Mouse (Mus musculus) kidney, embryonic 14.5 days (tissue): ENCODE data around the gene Akap6. TPM values are rescaled to one million over a fixed set of nuclear protein-coding genes. Genes with fewer than 3 reads are reported as not detected.

Experiments used
- ATAC-seq: fragments of 200-750 bp; cut with Nextera tagmentation; 2 replicates; pipeline ENCODE4 v1.8.0; 2017; ENCODE audit warnings: moderate number of reproducible peaks, mild to moderate bottlenecking, moderate TSS enrichment, moderate library complexity; ENCODE audit not compliant: low FRiP score, low TSS enrichment
- H3K27ac ChIP-seq: fragments of 300-500 bp; sonication (generic); 2 replicates; pipeline ENCODE4 v1.5.1; 2014; ENCODE audit warnings: low read depth, mild to moderate bottlenecking, low read length, moderate library complexity, mixed read lengths
- H3K27me3 ChIP-seq: fragments of 300-500 bp; sonication (generic); 2 replicates; pipeline ENCODE4 v1.6.1; 2014; ENCODE audit warnings: mild to moderate bottlenecking, low read length; ENCODE audit not compliant: control insufficient read depth, insufficient read depth
- H3K36me3 ChIP-seq: fragments of 300-500 bp; sonication (generic); 2 replicates; pipeline ENCODE4 v1.6.1; 2014; ENCODE audit warnings: low read length, mixed read lengths; ENCODE audit not compliant: control insufficient read depth, insufficient read depth
- H3K4me1 ChIP-seq: fragments of 300-500 bp; sonication (generic); 2 replicates; pipeline ENCODE4 v1.6.1; 2014; ENCODE audit warnings: low read length, mixed read lengths; ENCODE audit not compliant: control insufficient read depth, insufficient read depth
- H3K4me2 ChIP-seq: fragments of 300-500 bp; sonication (generic); replicated peaks from 2 replicates; pipeline ENCODE4 v1.6.1; 2014; ENCODE audit warnings: low read depth, mild to moderate bottlenecking, low read length
- H3K4me3 ChIP-seq: fragments of 300-500 bp; sonication (generic); 2 replicates; pipeline ENCODE4 v1.5.1; 2014; ENCODE audit warnings: mild to moderate bottlenecking, low read length
- H3K9ac ChIP-seq: fragments of 300-500 bp; sonication (generic); 2 replicates; pipeline ENCODE4 v1.6.1; 2014; ENCODE audit warnings: low read depth, mild to moderate bottlenecking, low read length, moderate library complexity
- H3K9me3 ChIP-seq: fragments of 300-500 bp; sonication (generic); 2 replicates; pipeline ENCODE4 v1.6.1; 2016; ENCODE audit warnings: low read length; ENCODE audit not compliant: control insufficient read depth
- WGBS: fragments of 180-500 bp; shearing (Covaris S2); extraction: QIAGEN DNeasy Blood & Tissue Kit; methylation state at CpG from one replicate; pipeline ENCODE4 v1.1.7; 2014; 5-methylcytosine and 5-hydroxymethylcytosine counted together
- polyA plus RNA-seq: library from polyadenylated mRNA; unstranded; fragments of >200 nt; fragmentation: Nextera tagmentation; extraction: Ambion mirVana; gene quantifications from 2 replicates; pipeline ENCODE4 v1.2.1, GENCODE M21; 2014

The Akap6 gene
- polyA plus RNA-seq, 1 experiment from 2014 or later = 0.18 TPM

DNA sequence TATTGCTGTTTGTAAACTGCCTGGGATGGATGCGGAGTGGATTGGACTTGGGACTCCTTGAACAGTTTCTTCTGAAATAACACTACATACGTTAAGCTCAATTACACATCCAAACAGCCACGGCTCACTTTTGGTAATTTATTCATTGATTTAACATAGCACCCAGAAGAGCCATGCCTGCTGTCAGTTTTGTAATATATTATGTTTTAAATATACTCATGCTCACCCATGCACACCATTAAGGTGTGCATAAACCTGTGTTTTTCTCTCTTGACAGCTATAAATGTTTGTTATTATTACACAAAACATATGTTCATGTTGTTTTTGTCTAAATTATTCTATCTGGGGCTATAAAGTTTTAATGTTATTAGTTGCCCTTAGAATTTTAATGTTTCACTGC lies 258.4 kb downstream of the Akap6 start:
- Histone ChIP-seq H3K9me3 (no peaks in the 10 kb centered on the region), H3K27ac (no peak overlapping the region), H3K9ac (no peak overlapping the region), H3K4me1 (no peaks in the 10 kb centered on the region), H3K4me2 (no peak overlapping the region), H3K36me3 (no peaks in the 10 kb centered on the region), H3K4me3 (no peak overlapping the region), H3K27me3 (no peaks in the 10 kb centered on the region)
- no peak for ATAC-seq
- WGBS = 35% methylated on average over 3 of the region's 3 CpGs

DNA sequence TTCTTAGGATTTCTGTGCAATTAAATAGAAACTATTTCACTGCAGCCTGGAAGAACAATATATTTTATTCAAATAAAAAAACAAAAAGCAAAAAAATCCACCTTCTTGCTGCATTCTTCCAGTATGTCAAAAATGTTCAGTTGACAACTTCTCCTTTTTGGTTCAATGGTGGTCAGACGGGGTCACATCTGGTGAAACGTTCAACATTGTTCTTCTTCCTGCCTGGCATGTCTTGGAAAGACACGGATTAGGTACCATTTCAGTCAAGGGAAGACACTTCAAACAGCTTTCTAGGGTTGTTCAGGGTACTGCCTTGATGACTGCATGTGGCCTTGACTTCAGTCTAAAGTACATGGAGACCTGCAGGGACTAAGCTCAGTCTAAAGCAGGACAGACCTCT lies 258.8 kb downstream of the Akap6 start:
- Histone ChIP-seq H3K4me1 (no peaks in the 10 kb centered on the region), H3K36me3 (no peaks in the 10 kb centered on the region), H3K27ac (no peak overlapping the region), H3K4me2 (no peak overlapping the region), H3K27me3 (no peaks in the 10 kb centered on the region), H3K9me3 (no peaks in the 10 kb centered on the region), H3K4me3 (no peak overlapping the region), H3K9ac (no peak overlapping the region)
- ATAC-seq = no peak
- WGBS = 30% methylated on average over 3 of the region's 3 CpGs

DNA sequence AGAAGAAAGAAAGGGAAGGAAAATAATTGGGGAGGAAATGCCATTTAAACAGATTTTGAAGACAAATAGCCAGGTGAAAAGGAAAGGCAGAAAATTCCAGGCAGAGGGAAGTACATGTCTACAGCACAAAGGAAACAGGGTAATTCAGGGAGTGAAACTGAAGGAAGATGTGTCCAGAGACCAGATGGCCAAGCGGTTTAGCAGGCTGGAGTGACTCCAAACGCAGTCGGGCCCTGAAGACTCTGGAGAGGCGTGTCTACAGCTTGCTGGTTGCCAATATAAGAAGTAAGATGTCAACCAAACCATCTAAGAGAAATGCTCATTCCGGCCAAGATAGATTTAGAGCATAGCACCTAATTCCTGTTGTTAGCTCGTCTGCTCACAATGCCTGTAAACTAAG lies 292.6 kb downstream of the Akap6 start:
- no peak overlapping the region for H3K4me2 ChIP-seq
- no peaks in the 10 kb centered on the region for H3K27me3 ChIP-seq
- no peaks in the 10 kb centered on the region for H3K4me1 ChIP-seq
- 69% methylated on average over 6 of the region's 6 CpGs for WGBS
- H3K9ac ChIP-seq = no peak overlapping the region
- no peaks in the 10 kb centered on the region for H3K36me3 ChIP-seq
- H3K27ac ChIP-seq = no peak overlapping the region
- no peak overlapping the region for H3K4me3 ChIP-seq
- no peaks in the 10 kb centered on the region for H3K9me3 ChIP-seq
- ATAC-seq = no peak

DNA sequence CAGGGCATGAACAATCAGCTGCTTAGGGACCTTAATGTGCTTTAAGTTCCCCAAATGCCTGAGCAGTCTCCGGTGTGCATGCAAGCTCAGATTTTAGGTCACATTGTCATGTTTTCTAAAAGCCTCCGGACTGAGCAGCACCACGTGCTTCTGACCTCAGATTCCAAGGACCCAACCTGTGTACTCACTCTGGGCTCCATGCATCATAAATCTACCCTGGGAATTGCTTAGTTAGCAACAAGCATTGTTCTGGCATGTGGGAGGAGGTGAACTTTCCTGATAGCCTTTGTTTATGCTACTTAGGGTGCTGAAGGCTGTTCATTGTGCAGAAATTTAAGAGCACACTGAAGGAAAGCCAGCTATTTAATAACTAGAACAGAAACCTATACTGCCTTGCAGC lies 313.2 kb downstream of the Akap6 start:
- no peak overlapping the region for H3K4me3 ChIP-seq
- 2% methylated on average over 3 of the region's 3 CpGs for WGBS

DNA sequence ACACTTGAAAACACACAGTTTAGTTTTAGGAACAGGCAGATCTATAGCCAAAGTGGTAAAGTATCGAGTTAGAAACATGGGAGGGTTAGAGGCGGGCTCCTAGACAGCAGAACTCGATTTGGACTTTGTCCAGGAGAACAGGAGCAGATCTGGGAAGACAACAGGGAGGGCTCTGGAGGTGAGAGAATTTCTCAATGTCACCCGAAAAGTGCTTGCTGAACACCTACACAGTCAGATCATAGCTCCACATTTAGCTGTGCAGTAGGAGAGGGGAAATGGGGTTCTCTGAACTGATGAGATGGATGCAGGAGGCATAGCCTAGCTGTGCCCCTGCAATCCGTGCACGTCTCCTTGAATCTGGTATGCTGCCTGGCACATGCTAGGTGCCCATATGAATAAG lies 315.4 kb downstream of the Akap6 start:
- H3K27me3 ChIP-seq = no peaks in the 10 kb centered on the region
- H3K4me1 ChIP-seq = peaks cover 7% of the 10 kb centered on the region; the same call in 1 of the 2 replicates

More for the DNA sequence above, 313.2 kb downstream of the Akap6 start:
- no peak overlapping the region for H3K4me2 ChIP-seq
- peak; percentile 85 for ATAC-seq
- no peaks in the 10 kb centered on the region for H3K27me3 ChIP-seq
- no peak overlapping the region for H3K9ac ChIP-seq
- no peak overlapping the region for H3K27ac ChIP-seq
- no peaks in the 10 kb centered on the region for H3K36me3 ChIP-seq
- peaks cover 7% of the 10 kb centered on the region; the same call in 1 of the 2 replicates for H3K4me1 ChIP-seq
- H3K9me3 ChIP-seq = no peaks in the 10 kb centered on the region

DNA sequence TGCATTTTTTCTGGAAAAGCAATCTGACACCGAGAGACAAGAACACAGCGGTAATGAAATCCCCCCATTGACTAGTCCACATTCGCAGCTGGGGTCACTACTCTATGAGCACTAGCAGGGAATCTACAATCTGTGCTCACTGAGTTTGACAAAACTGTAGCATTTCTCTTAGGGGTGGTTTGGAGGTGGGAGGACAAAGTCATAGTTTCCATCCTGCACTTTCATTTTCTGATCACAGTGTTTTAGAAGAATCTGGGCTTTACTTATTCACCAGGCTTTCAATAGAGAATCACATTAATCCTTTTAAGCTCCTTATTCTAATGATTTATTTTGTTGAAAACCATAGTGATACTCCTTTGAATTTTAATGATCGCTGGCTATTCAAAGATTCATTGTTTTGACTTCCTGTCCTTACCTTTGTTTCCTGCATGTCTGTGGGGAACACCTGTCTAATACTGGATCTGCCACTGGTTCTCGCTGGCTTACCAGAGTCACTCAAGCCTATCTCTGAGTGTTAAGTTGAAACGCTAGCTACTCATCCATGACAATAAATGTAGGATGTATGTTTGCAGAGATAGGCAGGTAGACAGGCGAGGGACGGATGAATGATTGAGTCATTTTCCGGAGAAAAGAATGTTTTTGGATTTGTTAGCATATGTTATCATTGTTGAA lies 325.5 kb downstream of the Akap6 start:
- no peak overlapping the region for H3K27ac ChIP-seq
- no peak for ATAC-seq
- H3K27me3 ChIP-seq = no peaks in the 10 kb centered on the region
- H3K4me2 ChIP-seq = no peak overlapping the region
- no peaks in the 10 kb centered on the region for H3K4me1 ChIP-seq
- no peak overlapping the region for H3K4me3 ChIP-seq
- no peaks in the 10 kb centered on the region for H3K9me3 ChIP-seq
- H3K36me3 ChIP-seq = no peaks in the 10 kb centered on the region
- 63% methylated on average over 9 of the region's 9 CpGs for WGBS
- no peak overlapping the region for H3K9ac ChIP-seq

More for the DNA sequence above, 315.4 kb downstream of the Akap6 start:
- H3K4me2 ChIP-seq = no peak overlapping the region
- no peak overlapping the region for H3K4me3 ChIP-seq
- no peak overlapping the region for H3K9ac ChIP-seq
- no peaks in the 10 kb centered on the region for H3K9me3 ChIP-seq
- 85% methylated on average over 6 of the region's 6 CpGs for WGBS
- H3K36me3 ChIP-seq = no peaks in the 10 kb centered on the region
- ATAC-seq = no peak
- H3K27ac ChIP-seq = no peak overlapping the region

DNA sequence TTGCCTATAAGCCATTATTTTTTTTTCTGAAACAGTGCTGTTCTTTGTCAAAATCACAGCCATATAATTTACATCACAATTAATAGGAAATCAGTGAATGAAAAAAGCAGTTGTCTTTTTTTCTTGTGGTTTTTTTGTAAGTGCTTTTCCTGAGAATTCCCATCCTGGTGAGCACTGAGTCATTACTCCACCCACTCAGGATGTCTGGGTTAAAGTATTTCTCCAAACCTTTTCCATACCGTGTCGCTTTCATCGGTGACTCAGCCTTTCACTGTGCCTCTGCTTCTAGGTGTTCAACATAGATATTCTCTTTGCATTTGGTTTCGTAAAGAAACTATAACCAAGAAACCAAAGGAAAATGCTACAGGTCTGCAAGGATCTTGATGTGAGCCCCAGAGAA lies 328.1 kb downstream of the Akap6 start:
- Histone ChIP-seq H3K4me1 (no peaks in the 10 kb centered on the region), H3K36me3 (no peaks in the 10 kb centered on the region), H3K4me2 (no peak overlapping the region), H3K27me3 (no peaks in the 10 kb centered on the region), H3K9ac (no peak overlapping the region), H3K9me3 (no peaks in the 10 kb centered on the region), H3K27ac (no peak overlapping the region), H3K4me3 (no peak overlapping the region)
- ATAC-seq = no peak
- 75% methylated on average over 4 of the region's 4 CpGs for WGBS

DNA sequence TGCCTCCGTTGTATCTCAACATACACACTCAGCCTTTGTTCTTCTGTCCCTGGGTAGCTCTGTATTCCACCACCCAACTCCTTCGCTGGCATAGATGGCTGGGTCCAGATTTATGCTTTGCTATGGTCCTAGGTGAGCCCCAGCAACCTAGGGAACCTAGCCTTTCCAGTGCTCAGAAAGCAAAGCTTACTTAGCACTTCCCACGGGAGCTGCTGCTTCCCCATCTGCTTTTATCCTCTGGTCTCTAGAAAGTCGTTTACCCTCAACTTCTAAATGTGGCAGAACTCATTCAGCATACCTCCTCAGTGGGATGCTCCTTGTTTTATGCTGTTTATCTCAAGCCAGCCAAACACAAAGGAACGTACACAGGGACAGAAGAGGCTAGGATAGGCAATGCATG lies 329.7 kb downstream of the Akap6 start:
- Histone ChIP-seq H3K27ac (no peak overlapping the region), H3K4me3 (no peak overlapping the region), H3K36me3 (no peaks in the 10 kb centered on the region), H3K9ac (no peak overlapping the region), H3K4me2 (no peak overlapping the region), H3K4me1 (0 out of 2 replicates have a peak, but pooled peaks cover 2% of the 10 kb centered on the region), H3K9me3 (no peaks in the 10 kb centered on the region), H3K27me3 (no peaks in the 10 kb centered on the region)
- whole genome bisulfite sequencing = 52% methylated on average over 5 of the region's 5 CpGs
- no peak for ATAC-seq

DNA sequence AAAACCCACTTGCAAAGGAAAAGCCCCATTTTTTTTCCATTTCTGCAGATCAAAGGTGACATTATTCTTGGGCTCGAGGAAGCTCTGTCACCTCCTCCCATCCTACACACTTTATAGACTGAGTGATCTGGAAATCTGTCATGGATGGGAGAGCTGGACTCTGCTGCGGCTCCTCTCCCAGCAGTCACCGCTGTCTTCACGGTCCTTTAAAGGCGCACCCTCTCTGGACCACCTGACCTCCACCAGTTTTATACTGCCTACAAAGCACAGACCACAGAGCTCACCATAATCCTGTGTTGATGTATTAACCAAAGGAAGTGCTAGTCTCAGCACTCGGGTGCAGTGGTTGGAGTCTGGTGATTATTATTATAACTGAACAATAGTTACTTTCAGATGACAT lies 330.7 kb downstream of the Akap6 start:
- WGBS = 59% methylated on average over 6 of the region's 6 CpGs

More for the DNA sequence above, 330.7 kb downstream of the Akap6 start:
- Histone ChIP-seq H3K4me1 (0 out of 2 replicates have a peak, but pooled peaks cover 2% of the 10 kb centered on the region), H3K27me3 (no peaks in the 10 kb centered on the region), H3K27ac (no peak overlapping the region), H3K4me2 (no peak overlapping the region), H3K36me3 (no peaks in the 10 kb centered on the region), H3K9me3 (no peaks in the 10 kb centered on the region), H3K9ac (no peak overlapping the region), H3K4me3 (no peak overlapping the region)
- ATAC-seq = no peak
